Mouse (Mus musculus) neural tube, embryonic 14.5 days (tissue): ENCODE measurements around the gene Gm20604. TPM values are rescaled to one million over a fixed set of nuclear protein-coding genes. Genes with fewer than 3 reads are reported as not detected.

Experiments
- ATAC-seq: fragments of 200-750 bp; cut with Nextera tagmentation; 2 replicates; pipeline ENCODE4 v1.8.0; 2017; ENCODE audit warnings: low read depth, mild to moderate bottlenecking, moderate TSS enrichment, moderate library complexity
- H3K27ac ChIP-seq: fragments of 300-500 bp; sonication (generic); 2 replicates; pipeline ENCODE4 v1.5.1; 2014; ENCODE audit warnings: low read depth, mild to moderate bottlenecking, control low read depth, low read length, moderate library complexity, mixed read lengths
- H3K27me3 ChIP-seq: fragments of 300-500 bp; sonication (generic); 2 replicates; pipeline ENCODE4 v1.6.1; 2014; ENCODE audit warnings: low read length; ENCODE audit not compliant: control insufficient read depth, insufficient read depth
- H3K36me3 ChIP-seq: fragments of 300-500 bp; sonication (generic); 2 replicates; pipeline ENCODE4 v1.6.1; 2014; ENCODE audit warnings: low read length, mixed read lengths; ENCODE audit not compliant: control insufficient read depth, insufficient read depth
- H3K4me1 ChIP-seq: fragments of 300-500 bp; sonication (generic); 2 replicates; pipeline ENCODE4 v1.6.1; 2014; ENCODE audit warnings: low read length; ENCODE audit not compliant: control insufficient read depth, insufficient read depth
- H3K4me2 ChIP-seq: fragments of 300-500 bp; sonication (generic); 2 replicates; pipeline ENCODE4 v1.6.1; 2014; ENCODE audit warnings: mild to moderate bottlenecking, low read depth, low read length, control low read depth
- H3K4me3 ChIP-seq: fragments of 300-500 bp; sonication (generic); 2 replicates; pipeline ENCODE4 v1.5.1; 2014; ENCODE audit warnings: low read depth, low read length, control low read depth, mixed read lengths
- H3K9ac ChIP-seq: fragments of 300-500 bp; sonication (generic); replicated peaks from 2 replicates; pipeline ENCODE4 v1.6.1; 2014; ENCODE audit warnings: low read depth, mild to moderate bottlenecking, control low read depth, low read length, mixed read lengths
- H3K9me3 ChIP-seq: fragments of 300-500 bp; sonication (generic); 2 replicates; pipeline ENCODE4 v1.6.1; 2016; ENCODE audit warnings: low read length; ENCODE audit not compliant: control insufficient read depth
- WGBS: fragments of 180-500 bp; shearing (Covaris S2); extraction: QIAGEN DNeasy Blood & Tissue Kit; methylation state at CpG from one replicate; pipeline ENCODE4 v1.1.7; 2014; 5-methylcytosine and 5-hydroxymethylcytosine counted together
- polyA plus RNA-seq: library from polyadenylated mRNA; unstranded; fragments of >200 nt; fragmentation: Nextera tagmentation; extraction: Ambion mirVana; gene quantifications from 2 replicates; pipeline ENCODE4 v1.2.1, GENCODE M21; 2014

The Gm20604 gene
- polyA plus RNA-seq, 1 experiment from 2014 or later: 57.1 TPM

DNA sequence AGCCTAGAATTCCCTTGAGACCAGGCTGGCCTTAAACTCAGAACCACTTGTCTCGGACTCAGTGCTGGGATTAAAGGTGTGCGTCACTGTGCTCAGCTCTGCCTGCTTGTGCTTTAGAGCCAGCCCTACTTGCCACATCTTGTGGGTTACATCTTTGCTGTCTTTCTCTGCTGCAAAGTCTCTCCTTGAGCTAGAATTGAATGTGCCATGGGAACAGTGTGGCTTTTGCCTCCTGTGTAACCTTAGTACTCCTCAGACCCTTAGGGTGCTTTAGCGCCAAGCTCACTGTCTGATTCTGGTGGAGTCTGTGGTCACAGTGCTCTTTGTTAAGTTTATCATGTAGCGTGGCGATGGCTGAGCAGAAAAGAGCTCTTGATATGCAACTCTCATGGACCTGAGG is 14.2 kb upstream of the Gm20604 start:
- Histone ChIP-seq H3K9ac (no peak overlapping the region), H3K27me3 (no peaks in the 10 kb centered on the region), H3K9me3 (no peaks in the 10 kb centered on the region), H3K4me2 (no peak overlapping the region), H3K4me3 (no peak overlapping the region), H3K36me3 (peaks cover 59% of the 10 kb centered on the region), H3K4me1 (no peaks in the 10 kb centered on the region), H3K27ac (no peak overlapping the region)
- no peak for ATAC-seq
- 90% methylated on average over 5 of the region's 5 CpGs for WGBS

- Histone ChIP-seq H3K4me3 (no peak overlapping the region), H3K4me1 (no peaks in the 10 kb centered on the region), H3K27ac (no peak overlapping the region), H3K9ac (no peak overlapping the region), H3K27me3 (no peaks in the 10 kb centered on the region), H3K4me2 (no peak overlapping the region), H3K36me3 (peaks cover 58% of the 10 kb centered on the region), H3K9me3 (no peaks in the 10 kb centered on the region)
- 98% methylated on average over 8 of the region's 8 CpGs for WGBS
- ATAC-seq: no peak
Observed at GRCm38 (mm10) chr12:102771601-102772000, 13.1 kb upstream of the Gm20604 start.

DNA sequence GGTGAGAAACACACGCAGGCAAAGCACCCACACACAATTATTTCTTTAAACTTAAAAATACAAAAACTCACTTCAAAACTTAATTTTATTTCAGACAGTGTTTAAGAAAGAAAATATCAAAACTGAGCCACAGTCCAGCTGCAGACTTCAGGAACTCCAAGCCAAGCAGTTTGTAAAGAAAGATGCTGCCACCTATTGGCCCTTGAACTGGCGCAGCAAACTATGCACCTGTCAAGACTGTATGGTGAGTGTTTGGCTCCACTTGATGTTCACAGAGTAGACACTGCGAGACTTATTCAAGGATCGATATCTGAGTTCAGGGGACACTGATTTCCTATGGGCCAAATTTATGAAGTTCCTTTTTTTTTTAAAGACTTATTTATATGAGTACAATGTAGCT is 10.5 kb upstream of the Gm20604 start:
- peaks cover 50% of the 10 kb centered on the region for H3K36me3 ChIP-seq

GRCm38 (mm10) chr12:102763696-102764095 is 5.2 kb upstream of the Gm20604 start:
- Histone ChIP-seq H3K27me3 (no peaks in the 10 kb centered on the region), H3K4me2 (no peak overlapping the region), H3K9ac (no peak overlapping the region), H3K36me3 (peaks cover 21% of the 10 kb centered on the region), H3K9me3 (no peaks in the 10 kb centered on the region), H3K4me1 (peaks cover 5% of the 10 kb centered on the region), H3K4me3 (no peak overlapping the region), H3K27ac (no peak overlapping the region)
- ATAC-seq: no peak

More for the DNA sequence above, 10.5 kb upstream of the Gm20604 start:
- no peak overlapping the region for H3K9ac ChIP-seq
- 92% methylated on average over 4 of the region's 4 CpGs for WGBS
- no peak for ATAC-seq
- no peak overlapping the region for H3K4me3 ChIP-seq
- no peaks in the 10 kb centered on the region for H3K9me3 ChIP-seq
- H3K27ac ChIP-seq: no peak overlapping the region
- no peaks in the 10 kb centered on the region for H3K4me1 ChIP-seq
- no peaks in the 10 kb centered on the region for H3K27me3 ChIP-seq
- H3K4me2 ChIP-seq: no peak overlapping the region

DNA sequence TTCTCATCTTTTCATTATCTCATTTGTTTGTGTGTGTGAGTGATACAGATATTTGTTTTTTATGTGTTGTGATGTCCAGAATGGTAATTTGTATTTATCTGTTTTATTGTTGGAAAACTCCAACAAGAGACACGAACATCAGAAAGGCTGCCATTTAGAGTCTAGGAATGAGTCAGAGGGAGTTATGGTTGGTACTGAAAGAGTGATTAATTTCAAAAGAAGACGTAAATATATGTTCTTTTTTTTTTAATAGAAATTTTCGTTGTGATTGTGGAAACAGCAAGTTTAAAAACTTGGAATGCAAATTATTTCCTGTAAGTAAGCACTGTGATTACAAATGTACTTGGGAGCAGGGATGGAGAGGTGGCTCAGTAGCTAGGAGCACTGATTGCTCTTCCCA is 3.2 kb upstream of the Gm20604 start:
- WGBS: 92% methylated on average over 3 of the region's 3 CpGs
- Histone ChIP-seq H3K9me3 (no peaks in the 10 kb centered on the region), H3K27ac (no peak overlapping the region), H3K4me2 (no peak overlapping the region), H3K4me3 (no peak overlapping the region), H3K4me1 (peaks cover 11% of the 10 kb centered on the region), H3K27me3 (no peaks in the 10 kb centered on the region), H3K36me3 (peaks cover 7% of the 10 kb centered on the region; the same call in 1 of the 2 replicates), H3K9ac (no peak overlapping the region)
- ATAC-seq: no peak

- H3K4me3 ChIP-seq: peak overlapping the region; percentile 86
- no peaks in the 10 kb centered on the region for H3K9me3 ChIP-seq
- no peak for ATAC-seq
- H3K27ac ChIP-seq: no peak overlapping the region
- 2% methylated on average over 5 of the region's 5 CpGs for WGBS
- peaks cover 14% of the 10 kb centered on the region for H3K4me1 ChIP-seq
- H3K27me3 ChIP-seq: no peaks in the 10 kb centered on the region
- H3K4me2 ChIP-seq: peak overlapping the region; percentile 94
- H3K9ac ChIP-seq: peak overlapping the region; percentile 74; the same call in 1 of the 2 replicates
- 0 out of 2 replicates have a peak, but pooled peaks cover 3% of the 10 kb centered on the region for H3K36me3 ChIP-seq
Observed at GRCm38 (mm10) chr12:102758936-102759335, 464 bp upstream of the Gm20604 start.

DNA sequence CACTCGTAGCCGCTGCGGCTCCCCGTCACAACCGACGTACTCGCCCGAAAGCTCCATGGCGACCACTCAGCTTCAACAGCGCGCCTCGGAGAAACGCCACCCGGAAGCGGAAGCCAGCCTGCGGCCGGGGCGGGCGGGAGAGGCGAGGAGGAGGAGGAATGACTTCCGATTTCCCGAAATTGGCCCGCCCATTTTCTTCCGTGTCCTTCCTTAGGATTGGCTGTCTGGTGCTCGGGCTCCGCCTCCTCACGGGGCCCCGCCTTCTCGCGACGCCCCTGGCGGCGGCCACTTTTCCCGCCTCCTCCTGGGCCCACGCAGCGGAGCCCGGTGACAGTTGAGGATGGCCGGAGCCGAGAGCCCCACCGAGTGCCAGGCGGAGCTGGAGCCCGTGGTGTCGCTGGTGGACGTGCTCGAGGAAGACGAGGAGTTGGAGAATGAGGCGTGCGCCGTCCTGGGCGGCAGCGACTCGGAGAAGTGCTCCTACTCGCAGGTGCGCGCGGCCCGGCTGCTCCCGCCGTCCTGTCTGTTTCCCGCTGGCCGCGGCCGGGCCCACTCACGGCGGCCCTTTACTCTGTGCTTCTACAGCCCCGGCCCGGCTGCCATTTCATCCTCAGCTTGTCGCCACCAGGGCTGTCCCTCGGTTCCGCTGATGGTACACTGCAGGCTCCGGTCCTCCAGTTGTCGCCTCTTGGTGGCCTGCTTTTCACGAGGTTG is 626 bp downstream of the Gm20604 start, which contains the start of the genes Gm28051, Gon7 and Ubr7:
Gm28051 (minus strand) TSS at position 77 of the 714 bp plus-strand sequence.
Gon7 (minus strand) TSS at position 115 of the 714 bp plus-strand sequence.
Ubr7 (plus strand) TSS at position 279 of the 714 bp plus-strand sequence.
- H3K4me2 ChIP-seq: peak within 1 kb of the TSS; percentile 94
- H3K9me3 ChIP-seq: no peaks in the 10 kb centered on the region
- peaks cover 14% of the 10 kb centered on the region for H3K4me1 ChIP-seq
- peak within 1 kb of the TSS; percentile 74 for H3K9ac ChIP-seq
- peak within 1 kb of the TSS; percentile 81 for H3K27ac ChIP-seq
- peak within 1 kb of the TSS; percentile 86 for H3K4me3 ChIP-seq
- ATAC-seq: peak; percentile 96
- WGBS: under 1% methylated on average over 71 of the region's 73 CpGs
- H3K36me3 ChIP-seq: no peaks in the 10 kb centered on the region
- H3K27me3 ChIP-seq: no peaks in the 10 kb centered on the region

DNA sequence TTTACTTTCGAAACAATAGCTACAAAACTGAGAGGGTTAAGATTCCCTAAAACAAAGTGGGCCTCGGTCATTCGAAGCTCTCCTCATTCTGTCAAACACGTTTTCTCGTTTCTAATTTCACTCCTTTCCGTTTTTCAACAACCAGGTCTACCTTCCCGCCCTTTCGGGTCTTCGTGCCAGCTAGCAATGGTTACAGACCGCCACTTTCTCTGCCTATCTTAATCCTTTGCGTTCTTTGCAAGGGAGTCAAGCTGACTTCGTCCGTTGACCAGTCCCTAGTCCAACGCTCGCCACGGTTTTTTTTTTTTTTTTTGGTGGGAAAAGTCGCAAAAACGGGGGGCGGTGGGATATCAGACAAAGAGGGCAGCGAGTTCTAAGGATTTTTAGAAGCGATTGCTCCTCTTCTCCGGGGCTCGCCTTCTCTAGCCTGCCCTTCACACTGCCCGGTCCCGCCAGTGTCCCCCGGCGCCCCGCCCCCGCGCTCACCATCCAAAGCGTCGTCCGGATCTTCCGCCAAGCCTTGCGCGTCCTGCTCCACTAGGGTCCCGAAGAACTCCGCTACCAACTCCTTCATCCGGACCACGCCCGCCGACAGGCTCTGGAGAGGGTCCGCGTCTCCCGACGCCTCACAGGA is 1.3 kb downstream of the Gm20604 start:
- no peaks in the 10 kb centered on the region for H3K36me3 ChIP-seq
- ATAC-seq: peak; percentile 85
- H3K4me2 ChIP-seq: peak overlapping the region; percentile 59

GRCm38 (mm10) chr12:102756304-102756703 is 2.2 kb downstream of the Gm20604 start:
- WGBS: 85% methylated on average over 7 of the region's 7 CpGs
- Histone ChIP-seq H3K27me3 (no peaks in the 10 kb centered on the region), H3K4me1 (peaks cover 14% of the 10 kb centered on the region), H3K27ac (no peak overlapping the region), H3K4me2 (peak overlapping the region; percentile 59), H3K9me3 (no peaks in the 10 kb centered on the region), H3K36me3 (no peaks in the 10 kb centered on the region), H3K9ac (peak overlapping the region; percentile 46; the same call in 1 of the 2 replicates), H3K4me3 (peak overlapping the region; percentile 86; the same call in 1 of the 2 replicates)
- no peak for ATAC-seq

More for the DNA sequence above, 1.3 kb downstream of the Gm20604 start:
- WGBS: 2% methylated on average over 46 of the region's 46 CpGs
- H3K27me3 ChIP-seq: no peaks in the 10 kb centered on the region
- H3K4me3 ChIP-seq: peak overlapping the region; percentile 86
- peak overlapping the region; percentile 46 for H3K9ac ChIP-seq
- peak overlapping the region; percentile 77 for H3K27ac ChIP-seq
- H3K4me1 ChIP-seq: peaks cover 14% of the 10 kb centered on the region
- no peaks in the 10 kb centered on the region for H3K9me3 ChIP-seq
